ENCODE assay signal across 8 mouse cellular contexts in the genomic region with DNA sequence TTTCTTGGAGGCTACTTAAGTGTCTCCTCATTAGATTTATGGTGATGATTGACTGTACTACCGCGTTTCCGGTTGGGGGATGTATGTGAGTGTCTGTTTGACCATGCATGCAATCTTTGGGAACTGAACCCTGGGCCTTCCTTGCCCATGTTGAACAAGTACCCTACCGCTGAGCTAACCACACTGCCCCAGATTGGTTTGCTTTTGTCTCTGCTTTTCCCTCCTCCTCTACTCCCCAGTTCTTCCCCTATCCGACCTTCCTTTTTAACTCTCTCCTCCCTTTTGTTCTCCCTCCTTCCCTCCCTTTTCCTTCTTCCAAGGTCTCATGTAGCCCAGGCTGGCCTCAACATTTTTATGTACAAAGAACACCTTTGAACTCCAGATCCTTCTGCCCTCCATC. TPM values are rescaled to one million over a fixed set of nuclear protein-coding genes. Genes with fewer than 3 reads are reported as not detected.
DNase-seq lines count a peak whose midpoint lies in the region; ATAC-seq and TF ChIP-seq lines count a peak whose summit lies in the region.

No protein-coding gene starts in this region.

- no peak for DNase-seq in kidney, adult 11 months
- peak; percentile 51 for DNase-seq in embryonic facial prominence, embryonic 10.5 days (ENCODE audit: low spot score)
- no peak for DNase-seq in layer of hippocampus, postnatal 10 days (ENCODE audit: low spot score in 2 of 2)
- no peak for DNase-seq in left cerebral cortex, adult 2 months (ENCODE audit: extremely low spot score in 1 of 2, low spot score in 2 of 2)
- DNase-seq in cerebellum, adult 8-10 months, result no peak

- H3K27ac ChIP-seq in kidney, embryonic 16.5 days (ENCODE audit: low read length), result peak overlapping the region; percentile 13; the same call in 1 of the 2 replicates
- peak overlapping the region; percentile 95 for H3K27ac ChIP-seq in embryonic facial prominence, embryonic 10.5 days (replicated peaks)
- H3K27ac ChIP-seq in intestine, embryonic 15.5 days, result no peak overlapping the region
- no peak overlapping the region for H3K27ac ChIP-seq in neural tube, embryonic 12.5 days
- H3K27ac ChIP-seq in left cerebral cortex, adult 2 months, result no peak overlapping the region

- TF ChIP-seq CTCF in left cerebral cortex, adult 2 months (IDR thresholded peaks at IDR 0.05), result no peak

- peaks cover 13% of the 10 kb centered on the region; the same call in 1 of the 2 replicates for H3K4me1 ChIP-seq in kidney, embryonic 16.5 days (ENCODE audit: insufficient read depth, low read length)
- peaks cover 18% of the 10 kb centered on the region for H3K4me1 ChIP-seq in embryonic facial prominence, embryonic 10.5 days
- no peaks in the 10 kb centered on the region for H3K4me1 ChIP-seq in intestine, embryonic 15.5 days (replicated peaks)
- H3K4me1 ChIP-seq in neural tube, embryonic 12.5 days, result peaks cover 11% of the 10 kb centered on the region

- H3K36me3 ChIP-seq in kidney, embryonic 16.5 days (ENCODE audit: insufficient read depth, low read length), result peaks cover 21% of the 10 kb centered on the region
- H3K36me3 ChIP-seq in embryonic facial prominence, embryonic 10.5 days (replicated peaks), result peaks cover 44% of the 10 kb centered on the region
- no peaks in the 10 kb centered on the region for H3K36me3 ChIP-seq in intestine, embryonic 15.5 days
- peaks cover 19% of the 10 kb centered on the region for H3K36me3 ChIP-seq in neural tube, embryonic 12.5 days

- peak overlapping the region; percentile 82 for H3K4me3 ChIP-seq in kidney, embryonic 16.5 days (ENCODE audit: low read length)
- H3K4me3 ChIP-seq in embryonic facial prominence, embryonic 10.5 days, result peak overlapping the region; percentile 82
- peak overlapping the region; percentile 65 for H3K4me3 ChIP-seq in intestine, embryonic 15.5 days (replicated peaks)
- H3K4me3 ChIP-seq in neural tube, embryonic 12.5 days, result peak overlapping the region; percentile 49
- no peak overlapping the region for H3K4me3 ChIP-seq in left cerebral cortex, adult 2 months

- no peaks in the 10 kb centered on the region for H3K27me3 ChIP-seq in kidney, embryonic 16.5 days (ENCODE audit: insufficient read depth, low read length)
- H3K27me3 ChIP-seq in embryonic facial prominence, embryonic 10.5 days (replicated peaks; ENCODE audit: low read depth, poor library complexity, severe bottlenecking), result no peaks in the 10 kb centered on the region
- no peaks in the 10 kb centered on the region for H3K27me3 ChIP-seq in intestine, embryonic 15.5 days (replicated peaks)
- H3K27me3 ChIP-seq in neural tube, embryonic 12.5 days (replicated peaks), result no peaks in the 10 kb centered on the region

- WGBS in kidney, embryonic 16.5 days, result 0% methylated on average over 5 of the region's 5 CpGs
- 5% methylated on average over 5 of the region's 5 CpGs for WGBS in embryonic facial prominence, embryonic 10.5 days
- 3% methylated on average over 5 of the region's 5 CpGs for whole genome bisulfite sequencing in intestine, embryonic 15.5 days
- WGBS in neural tube, embryonic 12.5 days, result 2% methylated on average over 5 of the region's 5 CpGs

- intact Hi-C loops in left cerebral cortex, adult 2 months (cut with DNase I), result no loop called here

- ATAC-seq in kidney, embryonic 16.5 days (ENCODE audit: low FRiP score, low TSS enrichment), result no peak
- 0 out of 2 replicates have a peak, but pooled peaks have one; percentile 26 for ATAC-seq in intestine, embryonic 15.5 days
- ATAC-seq in neural tube, embryonic 12.5 days (ENCODE audit: low FRiP score, low read depth), result no peak

- H3K4me2 ChIP-seq in kidney, embryonic 16.5 days (replicated peaks; ENCODE audit: low read depth, low read length), result peak overlapping the region; percentile 83
- peak overlapping the region; percentile 90 for H3K4me2 ChIP-seq in intestine, embryonic 15.5 days (replicated peaks)
- H3K4me2 ChIP-seq in neural tube, embryonic 12.5 days (replicated peaks), result peak overlapping the region; percentile 80

- H3K9me3 ChIP-seq in kidney, embryonic 16.5 days (ENCODE audit: low read length), result no peaks in the 10 kb centered on the region
- H3K9me3 ChIP-seq in embryonic facial prominence, embryonic 10.5 days, result no peaks in the 10 kb centered on the region
- no peaks in the 10 kb centered on the region for H3K9me3 ChIP-seq in intestine, embryonic 15.5 days
- H3K9me3 ChIP-seq in neural tube, embryonic 12.5 days, result no peaks in the 10 kb centered on the region

- H3K9ac ChIP-seq in kidney, embryonic 16.5 days (replicated peaks; ENCODE audit: low read length), result peak overlapping the region; percentile 86
- peak overlapping the region; percentile 39 for H3K9ac ChIP-seq in intestine, embryonic 15.5 days
- H3K9ac ChIP-seq in neural tube, embryonic 12.5 days, result peak overlapping the region; percentile 49

RNA-seq across cellular contexts. Expression of a gene that starts 1.1 kb away (rescaled TPM):
- 181 and 207 TPM in 2 replicates for polyA plus RNA-seq in kidney, embryonic 16.5 days (2015; fragmentation: Nextera tagmentation; extraction: Ambion mirVana)
- polyA plus RNA-seq in embryonic facial prominence, embryonic 10.5 days (2016; fragmentation: Nextera tagmentation; extraction: Ambion mirVana), result 345 and 346 TPM in 2 replicates
- polyA plus RNA-seq in intestine, embryonic 15.5 days (2015; fragmentation: Nextera tagmentation; extraction: Ambion mirVana), result 152 and 176 TPM in 2 replicates
- 125 and 146 TPM in 2 replicates for polyA plus RNA-seq in neural tube, embryonic 12.5 days (2016; fragmentation: Nextera tagmentation; extraction: Ambion mirVana)
- 1 to 10 TPM; 4.8 to 6.1 TPM for total RNA-seq in layer of hippocampus, postnatal 10 days (2021)
- not detected for total RNA-seq in left cerebral cortex, adult 2 months (2021)

RNA-seq across cellular contexts. Expression of a gene that starts 17.5 kb away (rescaled TPM):
- polyA plus RNA-seq in kidney, embryonic 16.5 days (2015; fragmentation: Nextera tagmentation; extraction: Ambion mirVana), result 31.0 and 32.4 TPM in 2 replicates
- polyA plus RNA-seq in embryonic facial prominence, embryonic 10.5 days (2016; fragmentation: Nextera tagmentation; extraction: Ambion mirVana), result 31.7 and 34.1 TPM in 2 replicates
- 23.8 and 24.5 TPM in 2 replicates for polyA plus RNA-seq in intestine, embryonic 15.5 days (2015; fragmentation: Nextera tagmentation; extraction: Ambion mirVana)
- polyA plus RNA-seq in neural tube, embryonic 12.5 days (2016; fragmentation: Nextera tagmentation; extraction: Ambion mirVana), result 32.6 and 39.0 TPM in 2 replicates
- total RNA-seq in layer of hippocampus, postnatal 10 days (2021), result 10 to 100 TPM; 35.7 to 39.0 TPM
- 10 to 100 TPM; 34.3 to 36.6 TPM for total RNA-seq in left cerebral cortex, adult 2 months (2021)

RNA-seq across cellular contexts. Expression of a gene that starts 17.6 kb away (rescaled TPM):
- 12.6 and 16.9 TPM in 2 replicates for polyA plus RNA-seq in kidney, embryonic 16.5 days (2015; fragmentation: Nextera tagmentation; extraction: Ambion mirVana)
- polyA plus RNA-seq in embryonic facial prominence, embryonic 10.5 days (2016; fragmentation: Nextera tagmentation; extraction: Ambion mirVana), result 18.7 and 19.4 TPM in 2 replicates
- 11.9 and 12.1 TPM in 2 replicates for polyA plus RNA-seq in intestine, embryonic 15.5 days (2015; fragmentation: Nextera tagmentation; extraction: Ambion mirVana)
- 22.3 and 23.0 TPM in 2 replicates for polyA plus RNA-seq in neural tube, embryonic 12.5 days (2016; fragmentation: Nextera tagmentation; extraction: Ambion mirVana)
- total RNA-seq in layer of hippocampus, postnatal 10 days (2021), result 10 to 100 TPM; 49.6 to 50.7 TPM
- total RNA-seq in left cerebral cortex, adult 2 months (2021), result 10 to 100 TPM; 42.3 to 47.1 TPM

Comparison
In these comparisons a context has a peak if more than half of its experiments do, and no peak if none do; other contexts are left out.
1. H3K27ac ChIP-seq: peak in kidney, embryonic 16.5 days (single experiment) and embryonic facial prominence, embryonic 10.5 days (single experiment); none in intestine, embryonic 15.5 days (single experiment), neural tube, embryonic 12.5 days (single experiment) and left cerebral cortex, adult 2 months (single experiment).
2. Peak in every context shown above with its lines, with median percentiles within 50 percentile points of each other: H3K4me2 ChIP-seq and H3K9ac ChIP-seq.